Mouse (Mus musculus): ENCODE data around the gene Il16.

The Il16 gene

DNA sequence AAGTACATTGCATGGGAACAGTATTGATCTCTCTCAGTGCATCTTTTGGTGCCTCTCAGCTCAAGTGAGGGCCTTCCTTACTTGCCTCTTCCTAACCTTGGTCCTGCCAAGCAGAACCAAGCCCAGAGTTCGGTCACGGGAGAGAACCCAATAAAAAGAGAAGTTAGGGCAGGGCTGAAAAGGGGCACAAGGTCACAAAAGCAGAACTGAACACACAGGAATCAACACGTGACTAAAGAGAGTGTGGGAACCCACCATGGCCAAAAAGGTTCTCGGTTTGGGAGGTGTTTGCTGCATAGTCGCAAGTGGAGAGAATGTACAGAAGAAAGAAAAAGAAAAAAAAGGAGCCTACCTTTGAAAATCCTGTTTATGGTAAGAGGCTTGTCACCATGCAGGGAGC lies 100.0 kb downstream of the Il16 start:
- DNase-seq (ENCODE audit: low spot score in 2 of 2): no peak

GRCm38 (mm10) chr7:83644761-83645160 lies 100.8 kb downstream of the Il16 start:
- no peak for DNase-seq (ENCODE audit: low spot score in 2 of 2)

- DNase-seq (ENCODE audit: low spot score in 2 of 2): no peak
Observed at GRCm38 (mm10) chr7:83643581-83643980, 101.9 kb downstream of the Il16 start.

- no peak for DNase-seq (ENCODE audit: low spot score in 2 of 2)
Observed at GRCm38 (mm10) chr7:83641163-83641562, 104.4 kb downstream of the Il16 start.

DNA sequence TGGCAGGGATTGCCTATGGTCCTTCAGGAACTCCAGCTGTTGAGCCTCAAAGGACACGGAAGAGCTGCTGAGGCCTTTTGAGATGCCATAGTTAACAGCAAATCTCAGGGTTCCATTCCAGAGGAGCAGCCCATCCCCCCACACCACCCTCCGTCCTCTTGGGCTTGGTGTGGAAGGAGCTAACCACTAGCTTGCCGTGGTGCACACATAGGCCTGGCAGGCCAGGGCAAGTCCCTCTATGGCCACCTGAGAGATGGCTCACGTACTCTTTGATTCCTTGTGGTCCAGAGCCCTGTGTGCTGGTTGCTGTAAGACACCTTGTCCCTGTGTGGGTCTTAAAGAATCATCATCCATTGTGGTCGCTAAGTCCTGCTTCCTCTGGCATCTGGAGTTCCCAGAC lies 104.9 kb downstream of the Il16 start:
- DNase-seq (ENCODE audit: low spot score in 2 of 2): no peak

DNA sequence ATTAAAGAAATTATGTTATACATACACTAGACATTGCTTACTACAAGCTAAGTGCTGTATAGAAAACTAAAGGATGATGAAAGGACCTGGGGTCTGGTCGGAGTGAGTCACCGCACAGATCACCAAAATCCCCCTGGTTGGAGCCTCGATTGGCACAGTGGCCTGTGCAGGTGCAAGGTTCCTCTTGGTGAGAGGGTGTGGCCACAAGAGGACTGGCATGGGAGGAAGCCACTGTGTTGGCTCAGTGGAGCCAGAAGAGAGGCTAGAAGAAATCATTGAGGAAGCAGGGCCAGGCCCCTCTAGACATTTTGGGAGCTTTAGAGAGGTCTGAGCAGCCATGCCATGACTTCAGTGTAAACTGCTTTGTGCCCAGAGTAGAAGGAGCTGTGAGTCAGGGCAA lies 106.4 kb downstream of the Il16 start:
- DNase-seq (ENCODE audit: low spot score in 2 of 2): no peak

GRCm38 (mm10) chr7:83637781-83638583 lies 107.5 kb downstream of the Il16 start:
- DNase-seq (ENCODE audit: low spot score in 2 of 2): no peak

DNA sequence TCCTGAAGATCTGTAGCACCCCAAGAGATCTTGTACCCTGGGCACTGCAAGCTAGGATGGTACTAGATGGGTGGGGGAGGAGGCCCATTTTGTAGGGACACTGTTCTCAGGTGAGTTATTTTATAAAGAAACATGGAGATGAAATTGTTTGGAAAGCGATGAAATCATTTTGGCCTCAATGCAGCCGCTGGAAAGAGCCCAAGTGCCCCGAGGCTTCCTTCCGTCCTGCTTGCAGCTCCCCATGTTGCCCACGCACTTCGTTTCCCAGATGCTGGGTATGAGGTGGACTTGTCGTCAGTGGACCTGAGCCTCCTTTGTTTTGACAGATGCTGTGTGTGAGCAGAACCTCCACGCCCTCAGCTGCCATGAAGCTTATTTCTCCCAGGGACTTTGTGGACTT lies 109.1 kb downstream of the Il16 start:
- no peak for DNase-seq (ENCODE audit: low spot score in 2 of 2)

GRCm38 (mm10) chr7:83635726-83636125 lies 109.8 kb downstream of the Il16 start:
- no peak for DNase-seq (ENCODE audit: low spot score in 2 of 2)

GRCm38 (mm10) chr7:83633856-83634255 lies 111.7 kb downstream of the Il16 start:
- DNase-seq (ENCODE audit: low spot score in 2 of 2): no peak

GRCm38 (mm10) chr7:83632682-83633120 lies 112.8 kb downstream of the Il16 start:
- DNase-seq (ENCODE audit: low spot score in 2 of 2): no peak

GRCm38 (mm10) chr7:83631828-83632681 lies 113.5 kb downstream of the Il16 start, which contains the start of gene Stard5:
Gene Stard5 (plus strand): TSS chr7:83631959.
- DNase-seq (ENCODE audit: low spot score in 2 of 2): peak; percentile 74 to 91

- no peak for DNase-seq (ENCODE audit: low spot score in 2 of 2)
Observed at GRCm38 (mm10) chr7:83631073-83631827, 114.3 kb downstream of the Il16 start.

DNA sequence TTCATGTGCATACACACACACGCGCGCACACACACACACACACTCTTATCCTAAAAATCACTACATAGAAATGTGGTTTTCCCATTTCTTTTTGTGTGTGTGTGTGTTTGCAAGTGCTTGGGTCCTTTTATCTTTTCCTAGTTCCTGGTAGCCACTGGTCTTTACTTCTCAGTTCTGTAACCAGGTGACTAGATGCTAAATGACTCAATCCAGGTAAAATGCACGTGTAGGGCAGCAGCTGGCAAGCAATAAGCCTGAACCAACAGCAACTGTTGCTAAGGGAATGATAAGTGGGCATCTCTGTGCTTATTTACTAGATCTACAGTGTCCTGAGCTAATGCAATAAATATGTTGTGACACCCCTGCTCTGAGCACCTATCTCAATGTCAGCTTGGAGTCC lies 118.2 kb downstream of the Il16 start:
- no peak for DNase-seq (ENCODE audit: low spot score in 2 of 2)

GRCm38 (mm10) chr7:83626557-83627257 lies 118.8 kb downstream of the Il16 start:
- no peak for DNase-seq (ENCODE audit: low spot score in 2 of 2)

- DNase-seq (ENCODE audit: low spot score in 2 of 2): no peak
Observed at GRCm38 (mm10) chr7:83624065-83624464, 121.5 kb downstream of the Il16 start.

DNA sequence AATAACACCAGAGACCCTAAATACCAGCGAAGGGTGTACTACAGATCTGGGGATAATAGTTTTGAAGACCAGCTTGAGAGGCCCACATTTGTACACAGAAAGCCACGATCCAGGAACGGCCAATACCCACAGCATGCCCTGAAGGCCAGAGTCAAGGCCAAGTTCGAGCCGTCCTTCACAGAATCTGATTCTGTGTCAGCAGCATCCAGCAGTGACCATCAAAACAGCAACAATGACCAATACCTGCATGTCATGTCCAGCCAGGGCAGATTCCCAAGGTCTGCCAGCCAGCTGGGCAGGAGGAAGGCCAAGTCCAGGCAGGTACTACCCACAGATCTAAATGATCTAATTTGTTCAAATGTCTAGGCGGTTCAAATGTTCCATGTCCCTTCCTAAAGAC lies 122.9 kb downstream of the Il16 start:
- no peak for DNase-seq (ENCODE audit: low spot score in 2 of 2)

DNA sequence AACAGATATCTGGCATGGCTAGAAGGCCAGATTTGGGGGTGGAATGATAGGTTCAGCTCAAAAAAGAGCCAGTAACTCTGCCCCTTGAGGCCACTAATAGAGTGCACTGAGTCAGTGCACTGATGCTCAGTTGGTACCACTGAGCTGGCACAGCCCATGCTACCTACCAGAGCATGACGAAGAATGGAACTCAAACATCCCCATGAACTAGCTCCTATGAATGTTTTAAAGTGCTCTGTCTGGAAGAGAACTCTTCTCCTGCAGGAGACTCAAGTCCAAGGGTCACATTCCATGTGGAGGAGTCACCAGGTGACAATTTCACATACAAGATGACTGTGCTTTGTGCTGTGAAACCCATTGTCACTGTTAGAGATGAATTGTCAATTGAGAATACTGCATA lies 126.8 kb downstream of the Il16 start:
- DNase-seq (ENCODE audit: low spot score in 2 of 2): no peak

DNA sequence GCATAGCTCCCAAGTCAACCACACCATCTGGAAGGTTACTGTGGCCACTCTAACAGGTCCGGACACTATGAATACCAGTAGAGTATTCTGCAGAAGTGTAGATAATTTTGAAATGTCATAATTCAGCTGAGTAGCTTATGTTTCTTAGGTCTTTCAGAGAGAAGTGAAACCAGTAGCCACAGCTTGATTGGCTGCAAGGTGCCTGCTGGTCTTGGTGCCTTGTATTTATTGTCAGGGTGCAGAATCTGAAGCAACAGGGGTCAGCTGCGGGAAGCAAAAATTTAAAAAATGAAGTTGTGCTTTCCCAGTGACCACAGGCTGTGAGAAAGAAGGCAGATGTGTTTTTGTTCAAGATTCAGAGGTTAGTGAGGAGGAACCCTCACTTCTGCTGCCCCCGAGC lies 129.3 kb downstream of the Il16 start:
- no peak for DNase-seq (ENCODE audit: low spot score in 2 of 2)

- DNase-seq (ENCODE audit: low spot score in 2 of 2): no peak
Observed at GRCm38 (mm10) chr7:83615815-83616214, 129.7 kb downstream of the Il16 start.

DNA sequence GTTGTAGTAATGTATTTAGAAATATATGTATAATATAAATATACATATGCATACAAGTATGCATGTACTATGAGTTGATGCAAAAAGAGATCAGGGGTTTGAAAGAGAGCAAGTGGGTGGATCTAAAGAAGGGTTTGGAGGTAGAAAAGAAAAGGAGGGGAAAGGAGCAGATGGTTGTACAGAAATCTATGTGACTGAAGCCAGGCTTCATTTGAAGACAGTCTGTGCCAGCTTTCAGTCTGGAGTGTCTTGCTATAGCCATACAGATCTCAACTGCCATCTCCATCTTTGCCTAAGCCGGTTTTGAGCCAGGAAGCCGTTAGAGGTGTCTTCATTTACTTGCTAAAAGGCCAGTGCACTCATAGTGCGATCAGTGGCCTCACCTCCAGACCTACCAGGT lies 130.3 kb downstream of the Il16 start:
- no peak for DNase-seq (ENCODE audit: low spot score in 2 of 2)

DNA sequence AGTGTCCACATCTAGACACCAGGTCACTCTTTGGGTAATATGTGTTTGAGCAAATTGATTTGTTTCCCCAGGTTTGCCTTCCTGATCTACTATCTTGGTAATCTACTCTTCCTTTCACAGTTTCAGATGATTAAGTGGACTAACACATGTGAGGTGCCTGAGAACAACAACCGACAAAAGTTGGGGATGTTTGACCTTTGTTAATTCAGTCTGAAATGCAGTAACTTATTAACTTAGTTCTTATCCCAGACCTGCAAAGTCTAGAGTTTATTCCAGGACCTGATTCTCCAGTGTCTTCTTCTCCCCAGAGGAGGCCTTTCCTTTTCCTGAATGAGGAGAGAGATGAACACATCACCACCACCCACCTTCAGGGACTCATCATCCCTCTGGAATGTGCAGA lies 133.6 kb downstream of the Il16 start:
- DNase-seq (ENCODE audit: low spot score in 2 of 2): no peak
